Mouse (Mus musculus) forebrain, embryonic 13.5 days (tissue): ENCODE measurements around the gene Tram2. TPM values are rescaled to one million over a fixed set of nuclear protein-coding genes. Genes with fewer than 3 reads are reported as not detected.

Experiments used
- ATAC-seq: fragments of 200-750 bp; cut with Nextera tagmentation; 2 replicates; pipeline ENCODE4 v1.8.0; 2017
- H3K27ac ChIP-seq: fragments of 300-500 bp; sonication (generic); 2 replicates; pipeline ENCODE4 v1.5.1; 2015; ENCODE audit warnings: inconsistent platforms, mild to moderate bottlenecking, moderate library complexity
- H3K27me3 ChIP-seq: fragments of 300-500 bp; sonication (generic); 2 replicates; pipeline ENCODE4 v1.6.1; 2015; ENCODE audit warnings: mild to moderate bottlenecking, inconsistent platforms
- H3K36me3 ChIP-seq: fragments of 300-500 bp; sonication (generic); 2 replicates; pipeline ENCODE4 v1.6.1; 2015; ENCODE audit warnings: mild to moderate bottlenecking, inconsistent platforms; ENCODE audit not compliant: poor library complexity, severe bottlenecking
- H3K4me1 ChIP-seq: fragments of 300-500 bp; sonication (generic); 2 replicates; pipeline ENCODE4 v1.6.1; 2015; ENCODE audit warnings: inconsistent platforms
- H3K4me2 ChIP-seq: fragments of 300-500 bp; sonication (generic); 2 replicates; pipeline ENCODE4 v1.6.1; 2015; ENCODE audit warnings: inconsistent platforms, mild to moderate bottlenecking, moderate library complexity
- H3K4me3 ChIP-seq: fragments of 300-500 bp; sonication (generic); 2 replicates; pipeline ENCODE4 v1.5.1; 2015; ENCODE audit warnings: mild to moderate bottlenecking, inconsistent platforms
- H3K9ac ChIP-seq: fragments of 300-500 bp; sonication (generic); 2 replicates; pipeline ENCODE4 v1.6.1; 2015; ENCODE audit warnings: mild to moderate bottlenecking, inconsistent platforms
- H3K9me3 ChIP-seq: fragments of 300-500 bp; sonication (generic); replicated peaks from 2 replicates; pipeline ENCODE4 v1.6.1; 2016; ENCODE audit warnings: inconsistent platforms
- WGBS: fragments of 180-500 bp; shearing (Covaris S2); methylation state at CpG from one replicate; pipeline ENCODE4 v1.1.7; 2015; 5-methylcytosine and 5-hydroxymethylcytosine counted together
- polyA plus RNA-seq: library from polyadenylated mRNA; unstranded; fragments of >200 nt; fragmentation: Nextera tagmentation; extraction: Ambion mirVana; gene quantifications from 2 replicates; pipeline ENCODE4 v1.2.1, GENCODE M21; 2015

Tram2 gene
- polyA plus RNA-seq, 1 experiment from 2014 or later: 2.3 TPM

DNA sequence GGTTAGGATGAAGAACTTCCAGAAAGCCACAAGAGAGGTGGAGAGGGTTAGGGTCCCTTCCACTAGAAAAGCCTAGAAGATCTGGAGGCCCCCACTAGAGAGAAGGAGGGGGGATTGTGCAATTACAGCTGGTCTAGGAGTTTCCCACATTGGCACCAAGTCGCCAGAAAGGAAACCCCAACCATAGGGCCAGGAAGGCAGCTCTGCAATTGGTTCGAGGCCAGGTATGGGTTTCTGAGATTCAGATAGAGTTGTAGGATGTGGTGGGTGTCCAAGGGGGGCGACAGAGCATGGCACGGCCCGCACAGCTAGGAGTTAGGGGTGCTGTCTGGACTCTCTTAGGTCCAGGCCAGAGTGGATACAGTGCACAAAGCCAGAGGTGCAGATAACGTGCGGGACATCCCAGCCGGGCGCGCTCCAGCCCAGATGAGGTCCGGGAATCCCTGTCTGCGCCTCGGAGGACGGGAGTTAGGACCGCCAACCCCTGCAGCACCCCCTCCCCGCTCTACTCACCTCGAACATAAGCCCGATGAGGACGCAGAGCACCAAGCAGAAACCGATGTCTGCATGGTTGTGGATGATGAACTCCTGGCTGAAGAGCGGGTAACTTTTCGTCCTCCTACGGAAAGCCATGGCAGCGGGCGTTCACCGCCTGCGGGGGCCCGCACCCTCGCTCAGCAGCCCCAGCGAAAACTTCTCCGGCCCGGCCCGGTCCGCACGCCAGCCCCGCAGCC lies 381 bp downstream of the Tram2 start:
- no peaks in the 10 kb centered on the region for H3K27me3 ChIP-seq
- under 1% methylated on average over 36 of the region's 36 CpGs for WGBS
- no peaks in the 10 kb centered on the region for H3K9me3 ChIP-seq
- H3K27ac ChIP-seq: no peak overlapping the region
- H3K4me2 ChIP-seq: peak overlapping the region; percentile 73
- peak overlapping the region; percentile 60 for H3K4me3 ChIP-seq
- H3K9ac ChIP-seq: peak overlapping the region; percentile 63
- ATAC-seq: peak; percentile 70
- H3K36me3 ChIP-seq: no peaks in the 10 kb centered on the region
- peaks cover 34% of the 10 kb centered on the region for H3K4me1 ChIP-seq

DNA sequence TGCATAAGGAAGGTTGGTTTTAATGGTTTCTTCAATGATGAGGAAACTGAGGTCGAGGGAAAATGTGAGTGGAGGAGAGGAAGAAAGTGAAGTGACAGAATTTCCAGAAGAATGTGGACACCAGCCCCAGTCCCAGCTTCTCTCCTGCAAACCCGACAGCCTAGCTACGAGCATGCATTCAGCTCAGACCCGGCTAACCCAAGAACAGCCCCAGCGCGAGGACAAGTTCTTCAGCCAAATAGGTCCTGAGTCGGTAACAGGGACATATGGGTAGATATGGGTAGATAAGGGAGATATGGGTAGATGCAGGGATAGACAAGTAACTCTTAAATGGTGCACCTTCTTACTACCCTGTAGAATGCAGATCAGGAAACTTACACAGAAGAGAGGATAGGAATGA lies 1.4 kb downstream of the Tram2 start:
- ATAC-seq: no peak
- no peak overlapping the region for H3K27ac ChIP-seq
- H3K36me3 ChIP-seq: no peaks in the 10 kb centered on the region
- H3K4me2 ChIP-seq: peak overlapping the region; percentile 73
- H3K4me3 ChIP-seq: peak overlapping the region; percentile 60; the same call in 1 of the 2 replicates
- H3K4me1 ChIP-seq: peaks cover 38% of the 10 kb centered on the region
- WGBS: 80% methylated on average over 7 of the region's 7 CpGs
- no peaks in the 10 kb centered on the region for H3K9me3 ChIP-seq
- no peak overlapping the region for H3K9ac ChIP-seq
- H3K27me3 ChIP-seq: no peaks in the 10 kb centered on the region

DNA sequence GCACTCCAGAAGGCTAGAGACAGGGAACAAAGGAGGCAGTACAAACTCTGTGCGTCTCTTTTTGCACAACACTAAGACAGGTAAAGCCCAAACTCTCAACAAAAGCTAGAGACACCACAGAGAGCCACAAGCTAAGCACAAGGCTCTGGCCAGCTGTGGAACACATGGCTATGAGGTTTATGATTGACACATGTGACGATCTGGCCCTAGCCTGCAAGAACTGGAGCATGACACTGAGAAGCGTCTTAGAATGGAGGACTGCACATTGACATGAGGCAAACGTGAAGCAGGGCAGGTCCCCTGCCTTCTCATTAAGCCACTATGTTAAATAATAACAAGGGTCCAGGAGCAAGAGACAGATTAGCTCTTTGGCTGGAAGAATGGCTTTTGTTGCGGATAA lies 1.8 kb downstream of the Tram2 start:
- WGBS: 43% methylated on average over 5 of the region's 5 CpGs
- no peaks in the 10 kb centered on the region for H3K36me3 ChIP-seq
- no peak for ATAC-seq
- no peak overlapping the region for H3K27ac ChIP-seq
- peak overlapping the region; percentile 73 for H3K4me2 ChIP-seq
- H3K4me3 ChIP-seq: no peak overlapping the region
- no peaks in the 10 kb centered on the region for H3K27me3 ChIP-seq
- no peaks in the 10 kb centered on the region for H3K9me3 ChIP-seq
- no peak overlapping the region for H3K9ac ChIP-seq
- H3K4me1 ChIP-seq: peaks cover 38% of the 10 kb centered on the region

DNA sequence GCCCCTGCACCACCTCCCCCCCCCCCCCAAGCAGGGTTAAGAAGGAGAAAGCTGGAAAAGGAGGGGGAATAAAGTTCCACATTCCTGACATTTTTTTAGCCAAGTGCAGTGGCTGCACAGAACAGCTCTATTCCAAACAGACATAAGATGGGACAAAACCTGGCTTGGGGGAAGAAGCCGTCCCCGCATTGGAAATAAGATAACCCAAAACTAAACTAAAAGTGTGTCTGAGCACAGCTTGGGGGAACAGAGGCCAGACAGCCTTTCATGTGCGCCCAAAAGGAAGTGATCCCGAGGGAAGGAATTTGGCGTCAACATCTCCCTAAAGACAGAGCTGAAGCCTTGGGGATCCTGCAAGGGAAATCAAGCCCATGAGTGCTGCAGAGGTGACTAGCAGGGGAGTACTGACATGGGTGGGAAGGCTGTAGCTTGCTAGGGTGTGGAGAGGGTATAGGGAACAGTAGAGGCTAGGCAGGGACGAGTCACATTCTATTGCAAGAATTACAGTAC lies 3.0 kb downstream of the Tram2 start:
- peak overlapping the region; percentile 21; the same call in 1 of the 2 replicates for H3K9ac ChIP-seq
- no peak overlapping the region for H3K27ac ChIP-seq
- H3K4me1 ChIP-seq: peaks cover 38% of the 10 kb centered on the region
- no peak overlapping the region for H3K4me3 ChIP-seq
- H3K36me3 ChIP-seq: no peaks in the 10 kb centered on the region
- no peak for ATAC-seq
- H3K4me2 ChIP-seq: peak overlapping the region; percentile 30
- no peaks in the 10 kb centered on the region for H3K9me3 ChIP-seq
- H3K27me3 ChIP-seq: no peaks in the 10 kb centered on the region
- 16% methylated on average over 6 of the region's 6 CpGs for WGBS

DNA sequence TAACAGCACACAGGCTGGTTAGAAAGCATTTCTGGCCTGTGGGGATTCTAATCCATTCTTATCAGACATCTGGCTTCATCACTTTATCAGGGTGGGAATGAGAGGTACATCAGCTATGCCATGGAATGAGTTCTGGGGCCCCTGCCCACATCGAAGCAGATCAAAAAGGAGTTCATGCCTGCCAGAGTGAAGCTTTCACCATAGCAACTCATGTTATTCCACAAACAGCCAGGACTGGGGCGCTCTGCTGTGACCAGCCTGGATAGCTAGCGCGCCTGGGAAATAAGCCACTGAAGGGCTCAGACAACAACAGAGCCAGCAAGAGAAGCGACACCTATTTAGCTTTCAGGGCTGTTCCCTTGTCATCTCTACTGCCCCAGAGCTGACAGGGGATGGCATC lies 4.8 kb downstream of the Tram2 start:
- 45% methylated on average over 5 of the region's 5 CpGs for WGBS
- H3K4me1 ChIP-seq: peaks cover 38% of the 10 kb centered on the region
- no peaks in the 10 kb centered on the region for H3K9me3 ChIP-seq
- H3K4me2 ChIP-seq: 0 out of 2 replicates have a peak overlapping the region, but pooled peaks have one; percentile 21
- no peak overlapping the region; the same call in 1 of the 2 replicates for H3K27ac ChIP-seq
- H3K9ac ChIP-seq: no peak overlapping the region
- no peaks in the 10 kb centered on the region for H3K36me3 ChIP-seq
- ATAC-seq: no peak
- H3K27me3 ChIP-seq: no peaks in the 10 kb centered on the region
- H3K4me3 ChIP-seq: no peak overlapping the region

DNA sequence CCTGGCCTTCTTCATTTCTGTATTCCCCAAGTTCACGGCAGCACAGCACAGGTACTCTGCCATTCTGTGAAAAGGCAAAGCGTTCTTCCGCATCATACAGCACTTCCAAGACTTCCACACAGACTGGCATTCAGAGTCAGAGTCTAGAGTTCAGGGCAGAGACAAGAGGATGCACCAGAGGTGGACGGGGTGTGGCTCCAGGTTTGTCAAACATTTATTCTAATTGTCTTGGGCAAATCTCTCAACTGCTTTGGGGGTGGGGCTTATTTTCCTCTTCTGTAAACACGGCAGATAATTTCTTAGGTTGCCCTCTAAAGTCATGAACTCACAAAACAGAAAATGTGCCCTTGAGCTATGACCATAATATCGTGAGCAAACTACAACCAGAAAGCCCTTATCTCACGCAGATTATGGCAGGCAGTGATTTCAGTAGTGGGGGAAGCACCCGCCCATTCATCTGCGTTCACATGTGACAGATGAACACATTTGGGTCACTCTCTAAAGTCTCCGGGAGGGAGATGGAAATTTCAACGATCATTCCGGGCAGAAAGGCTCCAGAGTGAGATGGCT lies 6.1 kb downstream of the Tram2 start:
- WGBS: 92% methylated on average over 12 of the region's 12 CpGs
- Histone ChIP-seq H3K27ac (0 out of 2 replicates have a peak overlapping the region, but pooled peaks have one; percentile 35), H3K4me3 (no peak overlapping the region), H3K4me2 (no peak overlapping the region), H3K27me3 (no peaks in the 10 kb centered on the region), H3K36me3 (no peaks in the 10 kb centered on the region), H3K4me1 (peaks cover 38% of the 10 kb centered on the region), H3K9me3 (no peaks in the 10 kb centered on the region), H3K9ac (no peak overlapping the region)
- no peak for ATAC-seq

DNA sequence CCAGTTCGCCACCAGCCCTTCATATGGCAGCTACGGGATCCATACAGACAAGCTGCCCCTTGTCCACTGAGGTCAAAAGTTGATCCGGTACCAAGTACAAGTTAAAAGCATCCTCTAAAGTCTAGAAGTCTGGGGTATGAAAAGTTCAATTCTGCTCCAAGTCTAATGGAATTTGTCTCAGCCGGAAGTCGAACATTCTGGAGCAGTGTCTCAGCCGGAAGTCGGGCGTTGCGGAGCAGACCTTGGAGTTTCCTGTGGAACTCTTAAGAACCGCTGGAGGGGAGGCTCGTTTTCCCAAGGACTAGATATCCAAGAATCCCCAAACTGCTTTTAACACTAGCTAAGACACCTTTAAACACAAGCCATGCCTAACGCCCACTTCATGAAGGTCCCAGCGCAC lies 8.4 kb downstream of the Tram2 start:
- 91% methylated on average over 13 of the region's 13 CpGs for WGBS
- Histone ChIP-seq H3K9ac (no peak overlapping the region), H3K4me3 (no peak overlapping the region)

DNA sequence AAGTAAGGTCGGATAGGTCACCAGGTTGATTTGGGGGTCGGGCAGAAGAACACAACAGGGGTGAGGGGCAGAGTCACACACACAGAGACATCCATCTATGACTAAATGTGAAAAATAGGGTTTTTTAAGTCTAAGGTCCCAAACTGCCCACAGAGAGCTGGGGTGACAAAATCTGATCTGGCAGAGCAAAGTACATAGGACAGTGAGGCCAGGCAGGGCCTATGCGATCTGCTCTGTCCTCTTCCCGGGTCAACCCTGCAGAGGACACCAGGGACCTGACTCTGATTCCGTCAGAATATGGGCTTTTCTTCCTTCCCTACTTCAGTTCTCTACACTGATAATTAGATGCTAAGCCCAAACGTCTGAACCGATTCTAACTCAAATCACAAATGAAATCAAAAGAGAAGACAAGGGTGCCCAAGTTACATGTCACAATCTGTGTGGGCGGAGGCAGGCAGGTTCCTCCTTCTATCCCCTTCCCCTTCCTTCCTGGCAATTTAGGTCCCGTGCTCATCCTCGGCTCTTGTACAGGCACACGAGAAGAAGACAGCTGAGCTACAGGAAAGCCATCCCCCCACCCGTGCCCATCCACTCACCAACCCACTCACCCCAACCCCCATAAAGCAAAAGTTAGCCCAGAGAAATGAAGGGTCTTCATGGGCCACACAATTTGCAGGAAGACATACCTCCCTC lies 9.1 kb downstream of the Tram2 start:
- Histone ChIP-seq H3K4me2 (no peak overlapping the region), H3K36me3 (no peaks in the 10 kb centered on the region), H3K9me3 (0 out of 2 replicates have a peak, but pooled peaks cover 7% of the 10 kb centered on the region), H3K4me1 (peaks cover 18% of the 10 kb centered on the region), H3K4me3 (no peak overlapping the region), H3K27ac (no peak overlapping the region), H3K27me3 (no peaks in the 10 kb centered on the region), H3K9ac (no peak overlapping the region)
- WGBS: 83% methylated on average over 12 of the region's 12 CpGs
- no peak for ATAC-seq

More for the DNA sequence above, 8.4 kb downstream of the Tram2 start:
- Histone ChIP-seq H3K27me3 (no peaks in the 10 kb centered on the region), H3K9me3 (0 out of 2 replicates have a peak, but pooled peaks cover 7% of the 10 kb centered on the region), H3K4me2 (no peak overlapping the region), H3K36me3 (no peaks in the 10 kb centered on the region), H3K4me1 (peaks cover 21% of the 10 kb centered on the region), H3K27ac (no peak overlapping the region)
- no peak for ATAC-seq

DNA sequence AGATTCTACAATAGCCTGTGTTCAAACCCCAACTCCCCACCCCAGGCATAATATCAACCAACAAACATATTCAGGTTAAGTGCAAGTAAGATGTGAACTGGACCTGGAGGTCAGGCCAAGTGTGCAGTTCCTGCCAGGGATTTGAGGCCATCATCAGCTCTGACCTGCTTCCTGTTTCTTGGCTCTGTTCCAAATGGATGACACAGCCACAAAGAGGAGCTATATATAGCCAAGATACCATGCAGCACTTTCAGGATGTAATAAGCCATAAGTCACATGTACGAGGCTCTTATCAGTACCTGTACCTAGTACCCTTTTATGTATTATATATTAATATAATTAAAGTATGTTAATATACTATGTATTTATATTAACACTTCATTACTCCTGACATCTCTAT lies 10.5 kb downstream of the Tram2 start:
- Histone ChIP-seq H3K27me3 (no peaks in the 10 kb centered on the region), H3K4me1 (0 out of 2 replicates have a peak, but pooled peaks cover 3% of the 10 kb centered on the region), H3K9ac (no peak overlapping the region), H3K36me3 (no peaks in the 10 kb centered on the region), H3K9me3 (0 out of 2 replicates have a peak, but pooled peaks cover 7% of the 10 kb centered on the region), H3K4me3 (no peak overlapping the region), H3K27ac (no peak overlapping the region), H3K4me2 (no peak overlapping the region)
- ATAC-seq: 0 out of 2 replicates have a peak, but pooled peaks have one; percentile 31
- 86% methylated on average over 1 of the region's 1 CpGs for WGBS

DNA sequence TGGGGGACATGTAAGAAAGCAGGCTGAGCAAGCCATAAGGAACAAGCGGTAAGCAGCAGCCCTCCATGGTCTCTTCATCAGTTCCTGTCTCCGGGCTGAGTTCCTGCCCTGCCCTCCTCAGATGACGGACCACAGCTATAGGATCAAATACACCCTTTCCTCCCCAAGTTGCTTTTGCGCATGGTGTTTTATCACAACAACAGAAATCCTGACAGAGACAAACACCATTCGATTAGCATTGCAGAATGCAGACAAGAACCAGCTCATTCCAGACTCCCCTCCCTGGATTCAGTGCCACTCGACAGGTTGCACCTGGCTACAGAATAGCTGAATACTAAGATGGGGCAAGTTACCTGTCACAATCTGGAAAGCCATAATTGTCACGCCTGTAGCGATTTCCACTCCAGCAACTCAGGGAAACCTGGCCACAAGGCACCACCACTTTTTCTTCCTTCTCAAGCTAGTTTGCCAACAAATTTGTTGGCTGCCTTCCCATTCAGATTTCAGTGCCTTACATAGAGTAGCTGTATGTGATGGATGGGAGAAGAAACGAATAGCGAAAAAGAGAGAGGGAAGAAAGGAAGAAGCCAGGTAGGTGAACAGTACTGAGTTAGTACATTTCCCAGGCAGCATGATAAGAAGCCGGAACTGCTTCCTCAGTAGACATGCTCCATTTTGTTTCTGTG lies 11.3 kb downstream of the Tram2 start:
- Histone ChIP-seq H3K36me3 (no peaks in the 10 kb centered on the region), H3K4me1 (no peaks in the 10 kb centered on the region), H3K9ac (no peak overlapping the region), H3K9me3 (0 out of 2 replicates have a peak, but pooled peaks cover 7% of the 10 kb centered on the region), H3K4me3 (no peak overlapping the region), H3K4me2 (no peak overlapping the region), H3K27ac (no peak overlapping the region), H3K27me3 (no peaks in the 10 kb centered on the region)
- 92% methylated on average over 11 of the region's 11 CpGs for whole genome bisulfite sequencing
- no peak for ATAC-seq

DNA sequence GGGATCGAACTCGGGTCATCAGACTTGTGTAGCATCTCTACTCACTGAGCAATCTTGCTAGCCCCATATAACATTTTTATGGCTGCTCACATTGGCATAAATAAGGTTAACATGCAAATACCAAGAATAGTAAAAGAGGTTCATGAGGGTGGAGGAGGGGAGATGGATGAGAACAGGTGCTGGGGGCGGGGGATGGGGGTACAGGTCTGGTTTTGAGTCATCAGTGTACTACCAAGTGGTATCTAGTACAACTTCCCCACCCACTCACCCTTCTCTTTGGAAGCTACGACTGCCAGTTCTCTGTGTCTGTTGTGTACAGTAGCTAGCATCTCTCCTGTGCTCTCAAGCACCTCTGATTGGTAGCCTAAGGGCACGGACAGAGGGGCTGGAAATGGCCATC lies 14.9 kb downstream of the Tram2 start:
- Histone ChIP-seq H3K4me2 (no peak overlapping the region), H3K4me1 (no peaks in the 10 kb centered on the region), H3K36me3 (no peaks in the 10 kb centered on the region), H3K9ac (no peak overlapping the region), H3K27me3 (no peaks in the 10 kb centered on the region), H3K9me3 (0 out of 2 replicates have a peak, but pooled peaks cover 7% of the 10 kb centered on the region), H3K4me3 (no peak overlapping the region), H3K27ac (no peak overlapping the region)
- ATAC-seq: no peak
- WGBS: 93% methylated on average over 5 of the region's 5 CpGs
